Mouse (Mus musculus): ENCODE results near the gene Lsm2.

- TF ChIP-seq POLR2A (IDR thresholded peaks at IDR 0.05; ENCODE audit: control insufficient read depth, low read depth, low read length) (no peak), CTCF (IDR thresholded peaks at IDR 0.05; ENCODE audit: control insufficient read depth, insufficient read depth, insufficient replicate concordance, low read depth, low read length) (no peak)
Measured at GRCm38 (mm10) chr17:34982328-34982727, 666 bp downstream of the Lsm2 start.

Measured in testis, adult 2 months (tissue).